Mouse (Mus musculus): ENCODE results near the gene Slc32a1. TPM values are rescaled to one million over a fixed set of nuclear protein-coding genes. Genes with fewer than 3 reads are reported as not detected.
A peak's percentile ranks its signal among the peaks of the same experiment; 100 is the strongest.

The Slc32a1 gene
- polyA plus RNA-seq, 2 experiments: 0.01 TPM; not detected in 1

DNA sequence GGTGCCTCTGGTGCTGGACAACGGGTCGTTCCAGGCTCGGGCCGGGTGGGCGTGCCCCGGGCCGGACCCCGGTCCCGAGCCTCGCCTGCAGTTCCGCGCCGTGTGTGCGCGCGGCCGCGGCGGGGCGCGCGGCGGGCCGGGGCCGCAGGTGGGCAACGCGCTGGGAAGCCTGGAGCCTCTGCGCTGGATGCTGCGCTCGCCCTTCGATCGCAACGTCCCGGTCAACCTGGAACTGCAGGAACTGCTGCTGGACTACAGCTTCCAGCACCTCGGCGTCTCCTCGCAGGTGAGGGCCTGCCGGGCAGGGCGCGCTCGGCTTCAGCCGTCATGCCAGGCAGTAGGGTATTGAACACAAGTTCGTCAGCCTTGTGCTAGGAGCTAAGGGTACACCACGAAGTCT is 14.7 kb downstream of the Slc32a1 start:
- Histone ChIP-seq H3K9me3 (ENCODE audit: control insufficient read depth, low read length) (no peaks in the 10 kb centered on the region), H3K36me3 (replicated peaks; ENCODE audit: control insufficient read depth, insufficient read depth, low read depth) (peaks cover 17% of the 10 kb centered on the region), H3K9ac (replicated peaks) (peak overlapping the region; percentile 59), H3K4me1 (replicated peaks; ENCODE audit: control insufficient read depth in 2 of 2, insufficient read depth in 2 of 2, low read length in 1 of 2) (peaks cover 0 to 6% of the 10 kb centered on the region in 2 experiments; a peak in 2 of 4 replicates), H3K27me3 (ENCODE audit: control insufficient read depth, insufficient read depth, low read length) (peaks cover under 1% of the 10 kb centered on the region; the same call in 1 of the 2 replicates), H3K4me3 (ENCODE audit: insufficient read depth in 1 of 2, low read depth in 2 of 2, low read length in 2 of 2) (peak overlapping the region; percentile 84 to 90), H3K27ac (no peak overlapping the region), H3K4me2 (ENCODE audit: low read depth) (peak overlapping the region; percentile 85)
- no peak for TF ChIP-seq CTCF (IDR thresholded peaks at IDR 0.05; ENCODE audit: low read depth)
- TF ChIP-seq EP300 (IDR thresholded peaks at IDR 0.05; ENCODE audit: low read depth): no peak
- ATAC-seq (ENCODE audit: insufficient read depth): peak; percentile 63
- DNase-seq (ENCODE audit: low read depth in 3 of 3, low spot score in 3 of 3): no peak
- under 1% methylated on average over 44 of the region's 44 CpGs for WGBS (ENCODE audit: insufficient replicate concordance)

- Histone ChIP-seq H3K9me3 (ENCODE audit: control insufficient read depth, low read length) (no peaks in the 10 kb centered on the region), H3K4me2 (ENCODE audit: low read depth) (peak overlapping the region; percentile 85), H3K9ac (replicated peaks) (peak overlapping the region; percentile 59), H3K36me3 (replicated peaks; ENCODE audit: control insufficient read depth, insufficient read depth, low read depth) (peaks cover 22% of the 10 kb centered on the region), H3K27ac (no peak overlapping the region), H3K27me3 (ENCODE audit: control insufficient read depth, insufficient read depth, low read length) (no peaks in the 10 kb centered on the region; the same call in 1 of the 2 replicates), H3K4me1 (replicated peaks; ENCODE audit: control insufficient read depth in 2 of 2, insufficient read depth in 2 of 2, low read length in 1 of 2) (peaks cover 0 to 6% of the 10 kb centered on the region in 2 experiments; a peak in 2 of 4 replicates), H3K4me3 (ENCODE audit: insufficient read depth in 1 of 2, low read depth in 2 of 2, low read length in 2 of 2) (peak overlapping the region; percentile 84 to 90)
- 13% methylated on average over 8 of the region's 8 CpGs for WGBS (ENCODE audit: insufficient replicate concordance)
- TF ChIP-seq EP300 (IDR thresholded peaks at IDR 0.05; ENCODE audit: low read depth) (no peak), CTCF (IDR thresholded peaks at IDR 0.05; ENCODE audit: low read depth) (no peak)
- no peak for DNase-seq (ENCODE audit: low read depth in 3 of 3, low spot score in 3 of 3)
- ATAC-seq (ENCODE audit: insufficient read depth): no peak
Measured at GRCm38 (mm10) chr2:158625697-158626096, 15.1 kb downstream of the Slc32a1 start.

- H3K4me1 ChIP-seq (replicated peaks; ENCODE audit: control insufficient read depth in 2 of 2, insufficient read depth in 2 of 2, low read length in 1 of 2): peaks cover 0 to 6% of the 10 kb centered on the region in 2 experiments; a peak in 2 of 4 replicates
- no peaks in the 10 kb centered on the region for H3K9me3 ChIP-seq (ENCODE audit: control insufficient read depth, low read length)
- no peak overlapping the region for H3K9ac ChIP-seq (replicated peaks)
- WGBS (ENCODE audit: insufficient replicate concordance): 68% methylated on average over 3 of the region's 3 CpGs
- TF ChIP-seq CTCF (IDR thresholded peaks at IDR 0.05; ENCODE audit: low read depth) (0 out of 2 replicates have a peak, but pooled peaks have one; percentile 13), EP300 (IDR thresholded peaks at IDR 0.05; ENCODE audit: low read depth) (no peak)
- no peak overlapping the region for H3K27ac ChIP-seq
- H3K36me3 ChIP-seq (replicated peaks; ENCODE audit: control insufficient read depth, insufficient read depth, low read depth): peaks cover 40% of the 10 kb centered on the region
- H3K4me3 ChIP-seq (ENCODE audit: insufficient read depth in 1 of 2, low read depth in 2 of 2, low read length in 2 of 2): no peak overlapping the region
- no peaks in the 10 kb centered on the region for H3K27me3 ChIP-seq (ENCODE audit: control insufficient read depth, insufficient read depth, low read length)
- no peak overlapping the region for H3K4me2 ChIP-seq (ENCODE audit: low read depth)
- ATAC-seq (ENCODE audit: insufficient read depth) (no peak), DNase-seq (ENCODE audit: low read depth in 3 of 3, low spot score in 3 of 3) (no peak)
Measured at GRCm38 (mm10) chr2:158628858-158629257, 18.3 kb downstream of the Slc32a1 start.

DNA sequence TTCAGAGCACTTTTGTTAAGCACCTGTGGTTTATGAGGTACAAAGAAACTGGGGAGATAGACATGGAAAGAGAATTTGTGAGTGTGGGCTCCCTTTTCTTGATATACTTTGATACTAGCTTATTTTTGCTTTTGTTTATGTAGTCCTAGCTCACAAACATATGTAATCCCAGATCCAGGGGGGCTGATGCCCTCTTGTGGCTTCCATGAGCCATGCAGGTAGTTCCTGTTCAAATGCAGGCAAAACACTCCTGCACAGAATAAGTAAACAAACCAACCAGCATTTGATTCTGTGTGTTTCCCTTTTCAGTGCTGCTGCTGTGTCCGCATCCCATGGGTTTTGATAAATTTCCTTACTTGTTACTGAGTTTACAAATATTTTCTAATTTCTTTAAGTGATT is 18.8 kb downstream of the Slc32a1 start:
- H3K36me3 ChIP-seq (replicated peaks; ENCODE audit: control insufficient read depth, insufficient read depth, low read depth): peaks cover 40% of the 10 kb centered on the region
- no peak overlapping the region for H3K9ac ChIP-seq (replicated peaks)
- DNase-seq (ENCODE audit: low read depth in 3 of 3, low spot score in 3 of 3): no peak

DNA sequence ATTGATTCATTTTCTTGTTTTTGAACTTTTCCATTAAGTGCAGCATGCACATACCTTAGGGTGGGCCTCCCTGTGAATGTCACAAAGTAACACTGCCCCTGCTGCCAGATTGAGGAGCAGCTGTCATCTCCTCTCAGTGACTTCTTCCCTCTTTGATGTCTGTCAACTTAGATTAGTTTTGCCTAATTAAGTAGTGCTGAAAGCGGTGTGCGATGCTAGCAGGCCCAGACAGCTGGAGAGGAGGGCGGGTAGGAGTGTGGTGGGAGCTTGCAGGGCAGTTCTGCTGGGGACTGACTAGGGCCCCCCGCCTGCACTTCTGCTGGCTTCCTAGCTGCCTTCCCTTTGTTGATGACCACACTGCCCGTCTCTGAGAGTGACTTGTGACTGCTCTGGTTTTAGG is 21.3 kb downstream of the Slc32a1 start:
- Histone ChIP-seq H3K4me3 (ENCODE audit: insufficient read depth in 1 of 2, low read depth in 2 of 2, low read length in 2 of 2) (no peak overlapping the region), H3K9me3 (ENCODE audit: control insufficient read depth, low read length) (no peaks in the 10 kb centered on the region), H3K27me3 (ENCODE audit: control insufficient read depth, insufficient read depth, low read length) (no peaks in the 10 kb centered on the region), H3K4me1 (replicated peaks; ENCODE audit: control insufficient read depth in 2 of 2, insufficient read depth in 2 of 2, low read length in 1 of 2) (no peaks in the 10 kb centered on the region), H3K9ac (replicated peaks) (no peak overlapping the region), H3K27ac (no peak overlapping the region), H3K36me3 (replicated peaks; ENCODE audit: control insufficient read depth, insufficient read depth, low read depth) (peaks cover 53% of the 10 kb centered on the region), H3K4me2 (ENCODE audit: low read depth) (no peak overlapping the region)
- WGBS (ENCODE audit: insufficient replicate concordance): 80% methylated on average over 5 of the region's 5 CpGs
- DNase-seq (ENCODE audit: low read depth in 3 of 3, low spot score in 3 of 3): no peak
- no peak for ATAC-seq (ENCODE audit: insufficient read depth)
- no peak for TF ChIP-seq CTCF (IDR thresholded peaks at IDR 0.05; ENCODE audit: low read depth)
- TF ChIP-seq EP300 (IDR thresholded peaks at IDR 0.05; ENCODE audit: low read depth): no peak

More for the DNA sequence above, 18.8 kb downstream of the Slc32a1 start:
- WGBS (ENCODE audit: insufficient replicate concordance): 73% methylated on average over 1 of the region's 1 CpGs
- Histone ChIP-seq H3K27ac (no peak overlapping the region), H3K27me3 (ENCODE audit: control insufficient read depth, insufficient read depth, low read length) (no peaks in the 10 kb centered on the region), H3K4me1 (replicated peaks; ENCODE audit: control insufficient read depth in 2 of 2, insufficient read depth in 2 of 2, low read length in 1 of 2) (peaks cover 0 to 6% of the 10 kb centered on the region in 2 experiments; a peak in 2 of 4 replicates), H3K9me3 (ENCODE audit: control insufficient read depth, low read length) (no peaks in the 10 kb centered on the region), H3K4me2 (ENCODE audit: low read depth) (no peak overlapping the region), H3K4me3 (ENCODE audit: insufficient read depth in 1 of 2, low read depth in 2 of 2, low read length in 2 of 2) (no peak overlapping the region)
- TF ChIP-seq CTCF (IDR thresholded peaks at IDR 0.05; ENCODE audit: low read depth) (peak; percentile 61), EP300 (IDR thresholded peaks at IDR 0.05; ENCODE audit: low read depth) (no peak)
- no peak for ATAC-seq (ENCODE audit: insufficient read depth)
